8 mouse cellular contexts compared by ENCODE assay signal in the genomic region with DNA sequence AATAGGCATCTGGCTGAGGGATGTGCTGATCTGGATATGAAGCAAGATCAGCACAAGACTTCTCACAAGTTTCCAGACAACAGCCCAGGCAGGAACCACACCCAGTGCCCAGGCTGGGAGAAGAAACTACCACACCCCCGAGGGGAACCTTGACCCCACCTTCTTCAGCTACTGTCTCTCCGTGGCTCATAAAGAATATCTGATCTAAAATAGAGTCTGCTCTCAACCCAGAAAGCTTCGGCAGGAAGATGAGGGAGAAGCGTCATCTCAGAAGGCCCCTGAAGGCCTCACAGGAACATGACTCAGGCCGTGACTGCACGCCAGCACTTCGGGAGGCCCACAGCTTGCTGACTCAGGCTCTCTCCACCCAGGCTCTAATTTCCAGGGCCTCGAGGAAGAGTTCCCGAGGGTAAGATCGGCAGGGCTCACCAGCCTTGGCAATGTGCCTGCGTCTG. TPM values are rescaled to one million over a fixed set of nuclear protein-coding genes. Genes with fewer than 3 reads are reported as not detected.
DNase-seq lines count a peak whose midpoint lies in the region.

No protein-coding gene starts in this region.

- peak; percentile 26 to 31 for DNase-seq in cerebellum, postnatal 10 days
- no peak for DNase-seq in cerebellum, adult 18-20 months
- peak; percentile 85 for DNase-seq in adrenal gland, adult 8-10 months
- DNase-seq in gastrocnemius, postnatal 25 days, result peak; percentile 81
- DNase-seq in kidney, adult 18-20 months, result peak; percentile 54
- DNase-seq in lung, adult 18-20 months, result peak; percentile 45 to 52
- DNase-seq in testis, postnatal 10 days (ENCODE audit: low spot score), result peak; percentile 66
- no peak for DNase-seq in layer of hippocampus, postnatal 10 days (ENCODE audit: low spot score in 2 of 2)

RNA-seq across cellular contexts. Expression of a gene that starts 44.8 kb away (rescaled TPM):
- 10 to 100 TPM; 41.9 to 49.0 (median 48.0) TPM for total RNA-seq in adrenal gland, adult 8-10 months (2022)
- 10 to 100 TPM in 1 of 2 experiments, 1 to 10 TPM in 1; 9.0 to 12.9 TPM for total RNA-seq in gastrocnemius, postnatal 25 days (2021)
- total RNA-seq in layer of hippocampus, postnatal 10 days (2021), result 10 to 100 TPM; 13.0 to 13.5 TPM

RNA-seq across cellular contexts. Expression of a gene that starts 47.9 kb away (rescaled TPM):
- total RNA-seq in adrenal gland, adult 8-10 months (2022), result 10 to 100 TPM; 82.9 to 90.5 (median 87.2) TPM
- 10 to 100 TPM; 24.2 TPM for total RNA-seq in gastrocnemius, postnatal 25 days (2021)
- total RNA-seq in layer of hippocampus, postnatal 10 days (2021), result 10 to 100 TPM; 30.7 to 36.2 TPM

Comparison
In these comparisons a context has a peak if more than half of its experiments do, and no peak if none do; other contexts are left out.
1. DNase-seq: peak in cerebellum, postnatal 10 days (2 of 2), adrenal gland, adult 8-10 months (single experiment), gastrocnemius, postnatal 25 days (single experiment), kidney, adult 18-20 months (single experiment), lung, adult 18-20 months (2 of 2) and testis, postnatal 10 days (single experiment); none in cerebellum, adult 18-20 months (0 of 2) and layer of hippocampus, postnatal 10 days (0 of 2).